Mouse (Mus musculus) brain, adult 2 months (tissue): ENCODE measurements at regions not wholly inside any gene's neighbourhood (a gene's known extent, or its start where the extent isn't known, plus 50 kb on each side); places are given as distances from the start of the nearest gene placed in this dataset.
"Not testable (repeated sequence)": the region's sequence is repeated elsewhere in the genome, so short reads cannot be mapped to it uniquely, and the experiment has no call there.

Experiments
- DNase-seq: peaks from one replicate; pipeline ENCODE4 v3.0.0; 2011; ENCODE audit warnings: low read depth, low spot score

DNA sequence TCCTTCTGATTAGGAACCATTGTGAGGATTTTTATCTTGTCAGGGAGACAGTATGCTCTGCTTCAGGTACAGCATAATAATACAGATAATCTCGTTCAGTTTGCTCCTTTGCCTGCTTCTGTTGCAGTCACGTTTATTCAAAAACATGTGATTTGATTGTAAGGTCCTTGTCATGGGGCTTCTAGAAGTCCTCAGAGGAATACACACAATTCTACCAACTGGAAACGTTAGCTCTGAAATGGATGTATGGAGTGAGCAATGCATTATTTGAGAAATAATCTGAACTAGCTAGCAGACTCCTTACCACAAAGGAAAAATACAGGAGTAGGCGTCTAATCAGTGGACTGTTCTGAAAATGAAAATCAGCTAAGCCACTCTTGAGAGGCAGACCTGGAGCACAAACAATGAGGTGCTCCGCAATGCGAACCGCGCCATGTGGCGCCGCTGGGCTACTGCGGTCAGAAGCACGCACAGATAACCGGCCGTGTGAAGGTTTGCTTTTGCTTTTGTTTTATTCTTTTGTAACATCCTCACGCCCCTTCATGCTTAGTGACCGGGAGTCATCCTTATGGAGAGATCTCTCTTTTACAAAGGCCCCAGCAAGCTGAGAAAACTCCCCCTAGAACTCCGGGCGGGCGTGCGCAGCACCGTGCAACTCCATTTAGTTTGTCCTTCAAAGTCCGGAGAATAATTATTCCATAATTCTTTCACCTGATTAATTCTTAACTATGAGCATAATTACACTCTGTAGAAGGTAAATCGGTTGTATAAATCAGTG is 419.7 kb downstream of the Nova1 start:
- DNase-seq = peak; percentile 67

DNA sequence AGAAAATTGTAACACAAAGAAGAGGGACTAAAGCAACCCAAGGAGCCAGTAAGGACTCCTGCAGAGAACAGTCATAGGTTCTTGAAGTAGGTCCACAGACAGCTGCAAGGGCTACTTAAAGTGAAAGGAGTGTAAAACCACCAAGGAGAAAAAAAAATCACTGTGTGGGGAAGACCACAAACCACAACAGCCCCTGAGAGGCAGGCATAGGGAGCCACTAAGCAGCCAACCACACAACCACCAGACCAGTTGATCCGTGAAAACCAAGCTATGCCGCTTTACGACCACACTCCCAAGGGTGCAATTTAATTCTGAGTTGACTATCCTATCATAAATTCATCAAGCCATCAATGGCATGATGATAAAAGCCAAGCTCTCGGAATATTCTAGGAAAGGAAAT is 423.5 kb downstream of the Nova1 start:
- DNase-seq = no peak

DNA sequence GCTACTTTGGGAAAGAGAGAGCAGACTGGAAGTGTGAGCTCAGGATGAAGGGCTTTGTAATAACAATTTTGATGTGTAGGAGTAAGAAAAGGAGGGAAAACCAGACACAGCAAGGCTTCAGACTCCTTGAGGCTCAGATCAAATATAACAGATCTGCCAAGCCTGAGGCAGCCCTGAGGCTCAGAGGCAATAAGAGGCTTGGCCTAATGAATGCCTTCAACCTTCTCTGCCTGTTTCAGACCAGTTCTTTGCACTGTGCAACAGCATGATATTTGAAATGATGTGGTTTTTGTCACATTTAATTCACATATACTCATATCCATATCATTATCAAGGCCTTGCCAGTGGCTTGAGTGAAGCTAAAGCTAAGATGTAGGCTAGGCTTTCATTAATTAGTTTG is 425.0 kb downstream of the Nova1 start:
- DNase-seq = no peak

DNA sequence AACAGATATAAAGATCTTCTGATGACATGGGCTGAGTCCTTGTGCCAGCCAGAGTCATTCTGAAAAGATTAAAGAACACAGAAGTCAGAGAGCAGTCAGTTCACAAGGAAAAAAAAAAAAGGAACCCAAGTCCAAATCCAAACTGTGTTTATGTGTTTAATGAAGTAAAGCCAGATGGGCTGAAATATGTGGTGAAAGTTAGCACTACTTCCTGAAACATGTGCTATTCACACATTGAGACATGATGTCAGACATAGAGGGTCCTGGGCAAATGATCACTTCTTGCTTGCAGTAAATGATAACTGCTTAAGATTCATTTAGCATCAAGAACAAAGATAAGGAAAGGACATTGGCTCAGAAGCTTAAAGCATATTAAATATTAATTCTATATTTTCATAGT is 439.8 kb downstream of the Nova1 start:
- no peak for DNase-seq

DNA sequence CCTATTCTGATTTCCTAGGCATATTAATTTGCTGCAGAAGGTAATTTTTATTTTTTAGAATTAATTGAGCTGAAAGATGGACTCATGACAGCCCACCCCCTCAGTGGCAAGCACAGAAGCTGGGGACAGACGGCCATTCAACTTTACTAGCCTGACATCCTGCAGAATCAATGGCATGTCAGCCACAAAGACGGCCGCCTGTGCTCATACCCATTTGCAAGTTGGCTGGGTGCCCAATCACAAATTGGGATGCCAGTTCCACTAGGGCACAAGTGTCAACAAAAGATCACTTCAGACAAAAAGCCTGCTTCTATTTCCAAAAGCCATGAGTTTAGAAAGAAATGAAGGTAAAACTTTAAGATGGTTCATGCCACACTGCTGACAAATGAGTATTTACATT is 447.0 kb downstream of the Nova1 start:
- DNase-seq = peak; percentile 35

DNA sequence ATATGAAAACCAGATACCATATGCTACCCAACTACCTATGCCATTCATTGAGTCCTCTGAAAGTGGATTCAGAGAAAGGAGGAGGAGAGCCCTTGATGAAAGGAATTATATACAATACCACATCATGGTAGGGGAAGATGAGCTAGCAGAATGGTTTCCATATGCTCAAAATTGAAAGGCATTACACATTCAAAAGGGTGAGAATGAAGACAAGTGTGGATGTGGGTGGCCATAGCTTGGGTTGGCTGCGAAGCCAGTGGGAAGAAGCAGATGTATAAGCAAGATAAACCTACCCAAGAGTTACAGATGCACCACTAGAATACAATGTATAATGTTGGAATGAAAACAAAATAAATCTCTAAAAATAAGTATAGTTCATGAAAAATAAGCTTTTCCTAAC is 485.4 kb downstream of the Nova1 start:
- peak; percentile 82 for DNase-seq

DNA sequence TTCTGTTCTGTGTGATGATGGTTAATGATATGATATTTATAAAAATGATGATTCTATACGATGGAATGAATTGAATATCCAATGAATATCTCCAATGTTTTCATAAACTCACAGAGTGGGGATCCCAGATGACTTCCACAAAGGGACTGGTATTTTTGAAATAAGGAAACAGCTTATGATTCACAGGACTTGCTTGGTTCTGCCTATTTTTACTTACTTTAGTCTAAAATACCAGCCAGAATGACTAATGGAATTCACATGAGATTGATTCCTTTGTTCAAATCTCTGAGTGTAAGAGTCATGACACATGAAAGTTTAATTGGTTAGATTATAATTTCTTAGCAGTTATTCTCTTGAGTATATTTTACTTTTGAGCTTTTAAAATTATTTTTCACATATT is 490.9 kb downstream of the Nova1 start:
- DNase-seq = peak; percentile 52

DNA sequence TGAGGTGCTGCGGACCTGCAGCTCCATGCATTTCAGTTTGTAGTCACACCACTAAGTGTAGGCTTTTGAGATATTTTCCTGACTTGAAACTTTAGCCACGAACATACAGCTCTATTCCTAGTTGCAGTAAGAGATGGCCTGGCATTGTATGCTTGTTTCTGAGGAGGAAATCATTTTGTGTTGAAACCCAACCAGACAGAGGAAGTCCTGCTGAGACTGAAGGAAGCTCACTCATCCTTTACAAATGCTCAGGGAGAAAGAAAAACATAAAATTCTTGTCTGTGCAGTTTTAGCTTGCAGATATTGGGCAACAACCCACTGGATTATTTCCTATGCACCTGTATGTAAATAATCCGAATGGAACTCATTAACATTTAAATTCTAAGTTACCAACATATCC is 495.5 kb downstream of the Nova1 start:
- no peak for DNase-seq

DNA sequence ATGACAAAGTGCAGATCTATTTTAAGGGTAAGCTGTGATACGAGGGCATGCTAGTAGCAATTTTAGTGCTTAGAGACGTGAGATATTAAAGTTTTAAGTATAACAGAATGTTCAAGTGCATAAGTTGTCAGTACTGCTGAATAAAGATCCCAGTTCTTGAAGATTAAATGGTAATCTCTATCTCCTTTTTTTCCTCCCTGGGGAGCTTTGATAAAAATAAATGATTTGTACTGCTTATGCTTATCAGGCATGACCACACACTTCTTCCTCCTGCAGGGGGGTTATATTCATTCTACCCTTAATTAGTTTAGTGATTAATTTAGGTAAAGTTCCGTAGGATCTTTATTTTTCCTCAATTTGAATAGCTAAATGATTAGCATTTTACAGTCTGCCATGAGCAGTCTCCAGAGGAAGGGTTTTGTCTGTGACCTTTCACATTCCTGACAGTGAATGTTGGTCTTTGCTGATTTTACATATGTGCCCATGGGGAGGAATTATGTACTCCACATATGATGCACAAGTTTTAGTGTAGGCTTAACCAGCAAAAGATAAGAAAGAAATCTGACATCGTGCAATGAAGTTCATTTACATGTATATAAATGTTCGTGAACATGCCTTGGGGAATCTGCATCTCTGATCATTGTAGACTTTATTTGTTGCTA is 515.5 kb downstream of the Nova1 start:
- DNase-seq = no peak

DNA sequence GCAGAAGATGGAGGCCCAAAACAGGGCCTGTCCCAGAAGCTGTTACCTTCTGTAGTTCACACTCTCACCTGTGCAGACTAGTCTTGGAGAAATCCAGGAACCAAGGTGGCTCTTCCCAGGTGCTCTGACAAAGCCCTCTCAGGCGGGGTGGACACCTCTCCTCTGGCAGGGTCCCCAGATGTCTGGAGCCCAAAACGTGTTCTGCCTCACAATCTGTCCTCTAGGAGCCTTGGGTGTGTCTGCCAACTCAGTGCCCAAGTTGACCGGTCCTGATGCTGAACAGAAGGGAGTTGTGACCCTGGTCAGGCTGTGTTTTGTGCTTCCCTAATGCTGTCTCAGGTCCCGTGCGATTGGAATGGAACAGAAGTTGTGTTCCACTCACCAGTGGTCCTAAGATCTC is 519.8 kb downstream of the Nova1 start:
- no peak for DNase-seq

DNA sequence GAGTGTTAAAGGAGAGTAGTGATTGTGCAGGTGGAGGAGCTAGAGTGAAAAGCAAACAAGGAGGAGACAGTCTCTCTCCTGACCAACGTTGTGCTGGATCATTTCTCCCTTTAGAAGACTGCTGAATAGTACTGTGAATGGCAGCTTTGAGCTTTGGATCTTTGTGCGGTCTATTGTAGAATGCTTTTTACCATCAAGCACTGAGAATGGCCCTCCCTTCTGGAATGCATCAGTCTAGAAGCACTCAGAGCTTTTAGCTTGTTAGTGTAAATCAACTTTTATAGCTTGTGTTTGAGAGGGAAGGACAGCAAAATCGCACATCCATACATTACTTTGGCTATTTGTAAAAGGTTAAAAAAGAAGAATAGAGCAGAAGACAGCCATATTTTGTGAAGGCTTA is 534.2 kb downstream of the Nova1 start:
- no peak for DNase-seq

DNA sequence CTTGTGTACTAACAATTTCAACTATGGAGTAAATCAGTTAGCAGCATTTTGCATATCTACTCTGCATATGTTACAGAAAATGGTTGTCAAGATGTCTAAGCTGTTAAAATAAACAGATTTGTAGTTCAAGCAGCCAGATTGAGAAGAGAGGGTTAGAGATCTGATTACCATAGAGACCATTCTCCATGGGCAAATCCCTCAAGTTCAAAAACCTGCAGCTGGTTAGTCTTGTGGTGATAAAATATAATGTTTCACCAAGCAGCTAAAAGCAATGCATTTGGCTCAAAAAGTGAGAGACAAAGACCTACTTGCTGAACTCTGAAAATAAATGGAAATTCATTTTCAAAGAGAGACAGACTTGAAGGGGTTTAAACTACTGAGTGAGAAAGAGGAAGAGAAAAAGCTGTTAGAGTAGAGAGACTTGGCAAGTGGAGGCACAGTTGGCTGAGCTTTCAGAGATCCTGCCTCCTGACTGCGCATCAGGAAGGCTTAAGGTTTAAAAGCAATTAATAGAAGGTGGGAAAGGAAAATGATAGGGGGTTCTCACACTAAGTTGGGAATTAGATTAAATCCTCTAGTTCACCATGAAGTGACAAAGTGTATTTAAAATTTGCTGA is 570.2 kb downstream of the Nova1 start:
- peak; percentile 36 for DNase-seq

DNA sequence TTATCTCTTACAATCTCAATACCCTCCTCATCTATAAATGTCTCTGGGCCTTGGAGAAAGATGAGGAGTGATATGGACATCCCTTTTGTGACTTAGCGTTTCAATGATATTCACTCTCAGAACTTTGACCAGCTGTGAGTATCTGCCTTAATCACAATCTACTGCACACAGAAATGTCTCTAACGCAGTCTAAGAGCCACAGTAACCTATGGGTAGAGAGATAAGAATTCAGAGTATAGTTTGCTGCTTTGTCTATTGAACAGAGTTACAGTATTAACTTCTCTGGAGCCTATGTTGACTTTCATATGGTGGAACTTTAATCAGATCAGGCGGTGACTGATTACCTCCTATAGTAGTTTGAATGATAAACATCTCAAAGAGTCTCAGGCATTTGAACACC is 573.8 kb downstream of the Nova1 start:
- DNase-seq = no peak

DNA sequence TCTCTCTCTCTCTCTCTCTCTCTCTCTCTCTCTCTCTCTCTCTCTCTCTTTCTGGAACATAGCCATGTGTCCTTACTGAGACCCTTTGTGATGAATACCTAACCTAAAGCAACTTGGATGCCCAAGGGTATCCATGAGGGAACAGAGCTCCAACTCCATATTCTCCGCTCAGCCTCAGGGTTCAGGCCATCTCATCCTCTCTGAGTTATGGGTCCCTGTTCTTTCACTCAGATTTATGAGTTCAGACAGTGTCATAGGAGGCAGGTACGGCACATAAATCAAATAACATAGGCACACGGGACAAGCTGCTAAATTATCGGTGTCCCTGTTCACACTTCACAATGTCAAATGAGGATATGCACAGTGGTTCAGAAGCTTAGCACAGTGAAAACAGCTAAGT is 586.4 kb downstream of the Nova1 start:
- no peak for DNase-seq

DNA sequence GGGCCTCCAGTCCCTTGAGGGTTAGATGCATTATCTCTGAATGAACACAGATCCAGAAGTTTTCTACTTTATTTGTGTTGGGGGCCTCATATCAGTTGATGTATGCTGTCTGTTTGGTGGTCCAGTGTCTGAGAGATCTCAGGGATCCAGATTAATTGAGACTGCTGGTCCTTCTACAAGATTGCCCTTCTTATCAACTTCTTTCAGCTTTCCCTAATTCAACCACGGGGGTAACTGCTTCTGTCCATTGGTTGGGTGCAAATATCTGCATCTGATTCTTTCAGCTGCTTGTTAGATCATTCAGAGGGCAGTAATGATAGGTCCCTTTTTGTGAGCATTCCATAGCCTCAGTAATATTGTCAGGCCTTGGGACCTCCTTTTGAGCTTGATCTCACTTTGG is 603.4 kb downstream of the Nova1 start:
- not testable (repeated sequence) for DNase-seq

DNA sequence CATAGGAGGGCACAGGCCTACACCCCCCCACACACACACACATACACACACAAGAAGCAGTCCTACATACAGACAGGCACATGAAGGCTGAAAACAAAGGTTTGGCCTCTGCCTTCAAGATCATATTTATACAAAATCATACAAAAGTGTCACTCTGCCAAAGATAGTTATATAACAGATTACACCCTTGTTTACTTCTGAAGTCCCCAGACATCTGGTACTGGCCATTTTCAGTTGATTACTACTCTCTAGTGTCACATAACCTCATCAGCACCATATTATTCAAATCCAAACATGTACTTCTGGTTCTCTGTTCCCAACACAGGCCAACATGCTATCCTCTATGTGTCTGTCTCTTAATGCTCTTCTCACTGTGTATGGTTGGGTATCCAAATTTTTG is 619.7 kb downstream of the Nova1 start:
- no peak for DNase-seq

DNA sequence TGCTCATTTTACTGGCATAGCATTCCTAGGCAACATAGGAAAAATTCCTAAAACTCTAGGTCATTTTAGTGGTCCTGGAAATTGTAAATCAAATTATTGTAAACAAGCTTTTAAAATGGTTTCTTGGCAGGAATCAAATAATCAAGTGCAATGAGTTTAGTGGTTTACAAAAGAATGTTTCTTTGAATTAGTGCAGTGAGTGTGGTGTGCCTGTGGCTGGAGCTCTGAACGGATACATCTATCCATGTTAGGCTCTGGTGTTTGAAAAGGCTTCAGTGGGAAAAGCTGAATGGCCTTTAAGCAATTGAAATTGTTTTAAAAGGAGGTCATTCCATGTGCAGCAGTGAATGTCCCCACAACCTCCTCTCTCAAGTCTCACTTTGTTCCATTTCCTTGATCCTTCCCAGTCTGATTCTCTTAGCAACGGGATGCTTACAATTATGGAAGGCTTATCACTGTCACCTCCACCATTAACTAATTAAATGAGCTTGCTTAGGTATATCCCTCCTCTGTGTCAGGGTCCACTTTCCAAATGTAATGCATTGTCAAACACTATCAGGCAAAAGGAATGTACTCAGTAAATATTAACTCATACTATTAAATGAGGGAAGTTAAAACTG is 621.1 kb downstream of the Nova1 start:
- DNase-seq = no peak

DNA sequence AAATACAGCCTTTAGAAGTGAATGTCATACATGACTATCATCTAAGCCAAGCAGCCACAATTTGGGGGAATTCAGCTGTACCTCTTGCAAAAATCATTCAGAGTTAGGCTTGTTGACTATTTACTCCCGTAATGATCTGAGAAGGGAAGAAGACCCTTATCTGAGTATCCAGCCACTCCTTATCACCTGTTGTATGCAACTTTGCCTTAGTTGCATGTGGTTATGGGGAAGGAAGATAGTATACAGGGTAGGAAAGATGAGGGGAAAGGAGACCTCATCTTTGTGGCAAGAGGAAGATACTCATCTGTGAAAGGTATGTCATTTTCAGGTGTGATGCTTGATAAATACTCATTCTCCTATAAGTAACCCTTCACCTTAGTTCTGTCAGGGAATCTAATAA is 624.6 kb downstream of the Nova1 start:
- DNase-seq = no peak
